Mouse (Mus musculus) lung, postnatal 10 days (tissue): ENCODE results near the gene Pik3ip1.

ENCODE experiments used
- DNase-seq: peaks from one replicate; pipeline ENCODE4 v3.0.0; 2021

The Pik3ip1 gene

GRCm38 (mm10) chr11:3382602-3383594 is 52.7 kb downstream of the Pik3ip1 start:
- DNase-seq: no peak

GRCm38 (mm10) chr11:3386941-3387368 is 56.8 kb downstream of the Pik3ip1 start:
- DNase-seq: peak; percentile 94

- DNase-seq: no peak
Measured at GRCm38 (mm10) chr11:3387482-3388196, 57.4 kb downstream of the Pik3ip1 start.

GRCm38 (mm10) chr11:3389996-3390395 is 59.8 kb downstream of the Pik3ip1 start:
- no peak for DNase-seq

GRCm38 (mm10) chr11:3390789-3391188 is 60.6 kb downstream of the Pik3ip1 start:
- no peak for DNase-seq

GRCm38 (mm10) chr11:3392526-3392925 is 62.3 kb downstream of the Pik3ip1 start:
- peak; percentile 60 for DNase-seq
